Mouse (Mus musculus) mammary gland, adult 2 months (tissue): ENCODE data around the gene Capn6. TPM values are rescaled to one million over a fixed set of nuclear protein-coding genes. Genes with fewer than 3 reads are reported as not detected.

Experiments used
- polyA plus RNA-seq: library from polyadenylated mRNA; depleted of rRNA; stranded (reverse); fragments of >200 nt; gene quantifications from 2 replicates; pipeline ENCODE4 v1.2.3, GENCODE M21; 2012; ENCODE audit warnings: low replicate concordance; rRNA removed

Gene Capn6
- 0.32 and 1.6 TPM in 2 replicates for polyA plus RNA-seq

DNA sequence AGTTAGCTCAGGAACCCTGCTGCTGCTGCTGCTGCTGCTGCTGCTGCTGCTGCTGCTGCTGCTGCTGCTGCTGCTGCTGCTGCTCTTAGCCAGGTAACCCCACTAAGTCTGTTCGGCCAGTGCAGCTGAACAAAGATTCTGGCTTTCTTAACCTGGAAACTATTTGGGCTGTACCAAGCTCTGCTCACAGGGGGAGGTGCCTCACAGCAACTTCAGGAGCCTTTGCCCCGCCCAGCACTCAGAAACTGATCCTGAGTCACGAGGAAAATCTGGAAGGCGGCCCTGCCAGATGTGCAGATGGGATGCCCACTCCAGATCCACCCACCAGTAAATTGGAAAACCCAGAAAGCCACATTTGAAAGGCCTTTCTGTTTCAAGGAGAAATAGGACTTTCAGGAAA lies at the start of gene Capn6:
Capn6 (minus strand) TSS at position 203 of the 400 bp plus-strand sequence.

Other genes with a start within 250 kb of the Capn6 start
- not detected in 2 replicates for gene Dcx, start 105.9 kb upstream of the Capn6 start, polyA plus RNA-seq